Mouse (Mus musculus) left cerebral cortex, postnatal 14 days (tissue): ENCODE results near the gene Prkn. TPM values are rescaled to one million over a fixed set of nuclear protein-coding genes. Genes with fewer than 3 reads are reported as not detected.

Source experiments
- DNase-seq, 2 experiments: peaks; one replicate each; pipeline ENCODE4 v3.0.0; 2021 to 2022; ENCODE audit warnings: low spot score in 2 of 2, mixed read lengths in 1 of 2
- intact Hi-C: fragments of 180-260 bp; cut with DNase I; formaldehyde crosslinking; loops from one replicate; pipeline ENCODE4 v1.15.1; 2025
- total RNA-seq, 2 experiments: library from RNA; stranded (reverse); gene quantifications; 2 replicates each; pipeline ENCODE4 v1.2.3; 2021

Gene Prkn
- total RNA-seq, 2 experiments from 2014 or later: 16.3 to 16.7 TPM

- DNase-seq: no peak
Observed at GRCm38 (mm10) chr17:11340368-11340767, 500.2 kb downstream of the Prkn start.

GRCm38 (mm10) chr17:11346310-11346709, 506.1 kb downstream of the Prkn start:
- no peak for DNase-seq
- intact Hi-C loops: no loop called here

More at GRCm38 (mm10) chr17:11340368-11340767, 500.2 kb downstream of the Prkn start:
- intact Hi-C loops: no loop called here

GRCm38 (mm10) chr17:11352778-11353552, 512.8 kb downstream of the Prkn start:
- DNase-seq: no peak
- intact Hi-C loops: loop anchor here (10.0 kb wide), 1 partner anchor 262 kb away; no protein-coding TSS in a partner anchor

GRCm38 (mm10) chr17:11353553-11353945, 513.4 kb downstream of the Prkn start:
- intact Hi-C loops: loop anchor here (10.0 kb wide), 1 partner anchor 261 kb away; no protein-coding TSS in a partner anchor
- DNase-seq: no peak

- peak; percentile 15 to 45 for DNase-seq
- intact Hi-C loops: loop anchor here (10.0 kb wide), 1 partner anchor 260 kb away; no protein-coding TSS in a partner anchor
Observed at GRCm38 (mm10) chr17:11354348-11354747, 514.2 kb downstream of the Prkn start.

- no peak for DNase-seq
- intact Hi-C loops: no loop called here
Observed at GRCm38 (mm10) chr17:11375461-11375860, 535.3 kb downstream of the Prkn start.

GRCm38 (mm10) chr17:11383364-11383962, 543.3 kb downstream of the Prkn start:
- peak; percentile 30 to 53 for DNase-seq

GRCm38 (mm10) chr17:11385246-11385645, 545.1 kb downstream of the Prkn start:
- intact Hi-C loops: no loop called here
- DNase-seq: peak; percentile 71 to 89

More at GRCm38 (mm10) chr17:11383364-11383962, 543.3 kb downstream of the Prkn start:
- intact Hi-C loops: no loop called here

- intact Hi-C loops: no loop called here
- DNase-seq: no peak
Observed at GRCm38 (mm10) chr17:11392622-11393294, 552.6 kb downstream of the Prkn start.

GRCm38 (mm10) chr17:11394607-11395006, 554.4 kb downstream of the Prkn start:
- intact Hi-C loops: no loop called here
- DNase-seq: no peak

GRCm38 (mm10) chr17:11397678-11398077, 557.5 kb downstream of the Prkn start:
- DNase-seq: no peak
- intact Hi-C loops: no loop called here

- intact Hi-C loops: no loop called here
- no peak for DNase-seq
Observed at GRCm38 (mm10) chr17:11402225-11402875, 562.2 kb downstream of the Prkn start.

- no peak for DNase-seq
- intact Hi-C loops: no loop called here
Observed at GRCm38 (mm10) chr17:11411414-11411813, 571.2 kb downstream of the Prkn start.

- intact Hi-C loops: no loop called here
- no peak for DNase-seq
Observed at GRCm38 (mm10) chr17:11413688-11414087, 573.5 kb downstream of the Prkn start.

- intact Hi-C loops: no loop called here
- no peak for DNase-seq
Observed at GRCm38 (mm10) chr17:11414288-11414687, 574.1 kb downstream of the Prkn start.

- intact Hi-C loops: no loop called here
- DNase-seq: no peak
Observed at GRCm38 (mm10) chr17:11417150-11417549, 577.0 kb downstream of the Prkn start.

- intact Hi-C loops: no loop called here
- no peak for DNase-seq
Observed at GRCm38 (mm10) chr17:11419484-11419883, 579.3 kb downstream of the Prkn start.

GRCm38 (mm10) chr17:11420839-11421238, 580.7 kb downstream of the Prkn start:
- DNase-seq: no peak
- intact Hi-C loops: no loop called here

- intact Hi-C loops: no loop called here
- no peak for DNase-seq
Observed at GRCm38 (mm10) chr17:11421264-11421940, 581.2 kb downstream of the Prkn start.
